Mouse (Mus musculus) small intestine, adult 2 months (tissue): ENCODE data around the gene Gm14137.

ENCODE experiments used
- CTCF ChIP-seq: fragments of 200-500 bp; IDR thresholded peaks from 2 replicates; pipeline ENCODE4 v1.5.1; 2012; ENCODE audit warnings: low read depth, mild to moderate bottlenecking, control low read depth, inconsistent platforms, low read length, moderate library complexity, mixed read lengths; ENCODE audit not compliant: insufficient replicate concordance, insufficient read length; ENCODE audit errors: extremely low read depth
- POLR2A ChIP-seq: fragments of 200-500 bp; IDR thresholded peaks from 2 replicates; pipeline ENCODE4 v1.6.1; 2012; ENCODE audit warnings: low read depth, mild to moderate bottlenecking, control low read depth, inconsistent platforms, low read length, moderate library complexity

DNA sequence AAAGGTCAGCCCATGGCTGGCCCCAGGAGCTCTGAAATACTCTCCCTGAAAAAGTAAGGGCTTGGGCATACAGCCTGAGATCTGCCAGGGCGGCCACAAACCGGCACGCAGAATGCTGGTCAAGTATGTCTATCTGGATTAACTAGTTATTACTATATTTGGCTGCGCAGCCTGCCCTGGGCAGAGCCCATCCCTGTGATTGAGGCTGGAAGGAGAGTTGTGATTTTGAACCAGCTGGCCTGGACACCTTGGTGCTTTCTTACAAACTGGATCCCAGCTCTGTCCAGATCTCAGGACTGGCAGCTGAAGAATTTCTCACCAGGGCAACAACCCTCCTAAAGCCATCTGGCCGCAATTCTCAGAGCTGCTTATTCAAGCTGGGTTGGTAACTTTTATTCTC, 19.8 kb downstream of the Gm14137 start:
- TF ChIP-seq POLR2A (no peak), CTCF (no peak)
